Mouse (Mus musculus): ENCODE data around the gene Vmn1r214.

DNA sequence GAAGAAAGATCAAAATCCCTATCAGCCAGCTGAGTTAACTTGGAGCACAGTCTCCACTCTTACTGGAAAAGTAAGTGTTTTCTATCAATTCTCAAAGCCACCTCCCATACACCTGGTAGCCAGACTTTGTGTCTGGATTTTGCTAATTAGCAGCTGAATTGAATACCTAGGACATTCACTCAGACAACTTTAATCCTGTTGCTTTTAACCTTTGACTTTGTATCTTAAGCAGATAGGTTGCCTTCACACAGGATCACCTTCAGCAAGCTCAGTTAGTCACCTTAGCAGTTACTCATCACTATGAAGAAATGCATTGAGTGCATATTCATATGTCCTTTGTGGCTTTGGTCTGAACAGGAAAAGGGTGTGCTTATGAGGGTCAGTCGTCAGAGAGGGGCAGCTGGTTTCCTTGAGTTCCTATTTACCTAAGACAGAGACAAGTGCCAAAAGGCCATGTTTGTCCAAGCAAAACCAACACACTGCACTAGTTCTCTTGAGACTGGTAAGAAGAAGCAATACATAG lies 38.0 kb upstream of the Vmn1r214 start:
- TF ChIP-seq POLR2A (IDR thresholded peaks at IDR 0.05; ENCODE audit: borderline replicate concordance, low read depth, low read length) (no peak), CTCF (IDR thresholded peaks at IDR 0.05; ENCODE audit: low read depth, low read length) (no peak)

Measured in bone marrow macrophage, adult 2 months (primary cell).